Mouse (Mus musculus) Muller cell, postnatal 12 days (primary cell): ENCODE data around the gene Gm27021.
A peak's percentile ranks its signal among the peaks of the same experiment; 100 is the strongest.

Experiments
- DNase-seq: peaks from one replicate; pipeline ENCODE4 v3.0.0-alpha.2; 2015; ENCODE audit errors: inconsistent ontology term

Gm27021 gene

GRCm38 (mm10) chr8:120566681-120567080, 101.2 kb downstream of the Gm27021 start:
- no peak for DNase-seq

DNA sequence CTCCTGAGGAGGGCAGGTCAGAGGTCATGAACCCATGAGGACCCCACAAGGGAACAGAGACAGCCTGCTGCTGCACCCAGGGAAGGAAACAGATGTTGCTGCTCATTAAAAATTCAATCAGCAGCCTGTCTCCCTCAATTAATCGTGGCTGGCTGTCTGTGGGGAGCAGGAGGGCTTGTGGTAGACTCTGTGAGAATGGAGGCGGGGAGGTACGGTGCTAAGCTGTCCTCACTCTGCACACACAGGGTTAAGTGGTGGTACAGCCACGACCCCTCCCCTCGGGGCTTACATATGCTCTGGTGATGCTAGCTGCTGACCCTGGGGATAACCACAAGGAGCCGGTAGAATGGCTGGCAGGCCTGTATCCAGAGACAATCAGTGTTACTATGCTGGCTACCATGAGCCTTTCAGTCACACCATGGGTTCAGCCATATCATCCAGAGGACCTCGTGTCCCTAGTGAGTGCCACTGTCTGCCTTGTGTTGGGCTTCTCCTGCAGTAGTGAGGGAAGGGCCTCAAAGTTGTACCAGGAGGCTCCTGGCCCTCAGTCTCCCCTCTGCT, 102.6 kb downstream of the Gm27021 start:
- DNase-seq: peak; percentile 7

- DNase-seq: peak; percentile 96
These were observed 103.7 kb downstream of the Gm27021 start for GRCm38 (mm10) chr8:120563851-120564837.

- DNase-seq: no peak
These were observed 104.5 kb downstream of the Gm27021 start for GRCm38 (mm10) chr8:120563348-120563724.

DNA sequence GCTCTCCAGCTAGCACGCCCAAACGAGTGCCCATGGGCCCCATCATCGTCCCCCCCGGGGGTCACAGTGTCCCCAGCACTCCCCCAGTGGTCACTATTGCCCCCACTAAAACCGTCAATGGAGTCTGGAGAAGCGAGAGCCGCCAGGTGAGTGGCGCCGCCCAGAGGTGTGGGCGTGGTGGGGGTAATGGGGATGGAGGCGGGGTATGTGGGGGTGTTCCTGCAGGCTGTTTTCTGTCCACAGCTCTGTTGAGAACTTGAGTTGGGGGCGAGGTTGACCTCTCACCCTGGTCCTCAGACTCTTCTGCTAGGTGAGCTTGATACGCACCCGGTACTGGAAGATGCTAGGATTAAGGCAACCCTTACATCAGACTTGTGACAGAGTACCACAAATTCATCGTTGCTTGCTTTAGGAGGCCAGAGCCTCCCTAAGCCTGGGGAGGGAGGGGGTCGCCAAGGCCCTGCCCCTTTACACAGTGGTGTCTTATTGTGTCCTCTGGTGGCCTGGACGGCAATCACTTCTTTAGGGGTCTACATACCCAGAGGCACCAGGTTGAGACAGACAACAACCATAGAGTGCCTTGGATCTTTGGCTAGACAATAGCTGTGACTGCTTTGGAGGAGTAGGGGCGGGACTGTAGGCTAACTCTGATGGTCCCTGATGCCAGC, 105.1 kb downstream of the Gm27021 start:
- DNase-seq: no peak

DNA sequence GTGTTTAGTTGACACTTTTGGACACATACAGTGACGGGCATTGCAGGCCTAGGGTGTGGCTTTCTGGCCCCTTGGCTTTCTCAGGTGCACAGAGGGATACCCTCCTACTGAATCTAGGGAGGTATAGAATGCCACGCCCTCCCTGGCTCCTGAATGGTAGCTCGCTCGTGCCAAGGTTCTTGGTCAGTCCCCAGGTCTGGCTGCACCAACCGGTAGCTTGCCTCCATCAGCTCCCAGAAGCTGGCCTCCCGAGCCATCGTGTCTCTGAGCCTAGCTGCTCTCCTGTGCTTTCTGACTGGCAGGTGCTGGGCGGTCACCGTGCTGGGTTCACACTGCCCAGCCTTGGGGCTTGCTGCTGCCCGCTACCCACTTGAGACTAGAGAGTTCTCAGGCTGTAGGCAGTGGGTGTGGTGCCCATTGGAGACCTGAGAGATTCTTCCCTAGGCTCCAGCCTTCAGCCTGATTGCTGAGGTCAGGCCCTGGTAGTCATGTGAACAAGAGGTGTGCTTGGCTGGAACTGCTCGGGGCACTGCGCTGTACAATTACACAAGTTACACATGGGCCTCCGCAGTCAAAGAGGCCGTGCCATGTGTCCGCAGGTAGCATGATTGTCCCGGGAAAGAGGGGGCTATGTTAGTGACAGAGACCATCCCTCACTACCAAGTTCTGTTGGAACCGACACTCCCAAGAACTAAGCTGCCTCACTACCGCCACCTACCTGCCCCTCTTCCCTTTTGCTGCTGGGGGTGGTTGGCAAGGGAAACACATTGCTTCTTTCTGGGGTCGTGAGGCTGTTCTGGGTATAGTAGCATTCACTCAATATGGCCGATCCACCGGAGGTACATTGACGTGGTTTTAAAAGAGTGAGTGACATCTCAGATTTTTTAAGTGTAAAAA, 106.1 kb downstream of the Gm27021 start:
- no peak for DNase-seq

DNA sequence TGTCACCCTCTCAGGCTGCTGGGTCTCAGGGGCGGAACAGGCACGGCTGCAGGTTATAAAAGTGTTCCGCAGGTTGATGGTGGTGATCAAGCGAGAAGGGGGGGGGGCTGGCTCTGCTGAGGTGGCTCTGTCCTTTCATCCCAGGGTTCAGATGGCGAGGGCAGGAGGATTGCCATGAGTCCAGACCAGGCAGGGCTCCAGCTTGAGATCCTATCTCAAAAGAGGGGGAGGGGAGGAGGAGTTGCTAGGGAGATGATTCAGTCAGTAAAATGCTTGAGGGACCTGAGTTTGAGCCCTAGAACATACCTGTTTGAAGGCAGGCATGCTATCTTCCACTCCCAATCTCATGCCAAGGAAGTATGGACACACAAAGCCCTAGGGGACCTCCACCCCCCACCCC, 107.3 kb downstream of the Gm27021 start:
- DNase-seq: no peak

GRCm38 (mm10) chr8:120559654-120560053, 108.2 kb downstream of the Gm27021 start:
- DNase-seq: peak; percentile 71
